Mouse (Mus musculus) gastrocnemius, postnatal 14 days (tissue): ENCODE data around the gene Tmem8b. TPM values are rescaled to one million over a fixed set of nuclear protein-coding genes. Genes with fewer than 3 reads are reported as not detected.

Source experiments
- DNase-seq: peaks from one replicate; pipeline ENCODE4 v3.0.0; 2021; ENCODE audit warnings: mixed read lengths
- intact Hi-C: fragments of 180-260 bp; cut with DNase I; formaldehyde crosslinking; loops from one replicate; pipeline ENCODE4 v1.15.1; 2025; ENCODE audit warnings: low total_unique reads
- total RNA-seq, 2 experiments: library from RNA; stranded (reverse); gene quantifications; 2 replicates each; pipeline ENCODE4 v1.2.3; 2021

Gene Tmem8b
- total RNA-seq, 2 experiments from 2014 or later: 8.2 to 9.7 TPM

DNA sequence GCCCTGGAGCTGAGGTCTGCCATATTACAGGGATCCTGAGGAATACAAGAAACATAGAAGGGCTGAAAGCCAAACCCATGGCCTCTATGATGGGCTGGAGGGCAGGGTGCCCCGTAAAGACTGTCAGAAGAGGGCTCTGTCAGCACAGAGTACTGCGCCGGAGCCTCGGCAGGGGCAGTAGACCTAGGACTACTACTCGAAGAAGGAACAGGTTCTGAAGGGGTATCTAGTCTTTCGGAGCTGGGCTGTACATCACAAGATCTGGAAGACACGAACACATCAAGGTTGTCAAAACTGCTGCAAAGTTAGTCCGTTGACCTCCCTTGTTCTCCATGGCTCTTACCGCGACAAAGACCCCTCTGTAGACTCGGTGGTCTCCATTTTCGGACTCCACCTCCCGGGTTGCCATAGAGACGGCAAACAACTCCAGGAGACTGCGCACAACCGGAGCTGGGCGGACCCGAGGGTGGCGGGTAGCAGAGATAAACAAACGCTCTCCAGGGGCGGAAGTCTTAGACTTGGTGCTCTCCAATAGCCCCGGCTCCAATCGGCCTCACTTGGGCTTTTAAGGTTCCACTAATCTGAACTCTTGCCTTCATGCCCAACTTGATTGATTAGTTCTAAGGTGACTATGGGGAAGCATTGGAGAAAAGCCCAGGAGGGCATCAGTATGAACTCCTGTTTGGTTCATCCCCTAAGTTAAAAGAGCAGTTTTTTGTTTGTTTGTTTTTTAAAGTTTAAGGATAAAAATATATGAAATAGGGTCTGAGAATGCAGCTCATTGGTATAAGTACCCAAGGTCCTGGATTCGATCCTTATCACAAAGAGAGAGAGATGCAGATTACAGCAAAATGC is 15.4 kb upstream of the Tmem8b start, which contains the start of gene Spag8:
Gene Spag8, minus strand, starts transcription at position 434 of the 855 bp plus-strand sequence.
- intact Hi-C loops: no loop called here
- DNase-seq: no peak

DNA sequence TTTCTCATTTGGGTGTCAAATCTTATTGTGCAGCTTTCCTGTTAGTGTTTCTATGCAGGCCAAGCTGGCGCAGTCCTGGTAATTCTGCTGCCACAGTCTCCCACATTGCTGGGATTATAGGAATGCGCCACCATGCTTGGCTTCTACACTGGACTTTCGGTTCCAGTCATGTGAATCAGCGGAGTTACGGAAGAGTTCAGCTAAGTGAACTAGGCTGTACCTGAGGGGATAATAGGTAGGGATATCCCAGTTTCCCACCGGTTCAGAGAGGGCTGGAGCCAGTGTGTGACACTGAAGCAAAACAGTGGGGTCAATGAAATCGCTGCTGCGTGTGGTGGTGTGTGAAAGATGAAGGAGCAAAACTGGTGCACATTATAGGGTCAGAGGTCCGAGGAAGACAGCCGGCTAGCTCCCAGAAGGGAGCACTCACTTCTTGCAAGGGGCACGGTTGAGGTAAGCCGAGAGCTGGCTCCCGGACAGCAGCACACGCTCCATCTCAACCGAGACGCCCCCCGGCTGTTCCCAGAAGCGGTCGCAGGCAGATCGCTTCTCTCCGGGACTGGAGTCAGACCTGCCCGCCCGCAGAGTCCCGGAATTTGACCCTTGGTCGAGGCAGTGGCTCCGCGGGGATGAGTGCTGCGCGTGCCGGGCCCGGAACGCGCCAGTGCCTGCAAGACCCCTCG is 13.0 kb upstream of the Tmem8b start:
- intact Hi-C loops: no loop called here

DNA sequence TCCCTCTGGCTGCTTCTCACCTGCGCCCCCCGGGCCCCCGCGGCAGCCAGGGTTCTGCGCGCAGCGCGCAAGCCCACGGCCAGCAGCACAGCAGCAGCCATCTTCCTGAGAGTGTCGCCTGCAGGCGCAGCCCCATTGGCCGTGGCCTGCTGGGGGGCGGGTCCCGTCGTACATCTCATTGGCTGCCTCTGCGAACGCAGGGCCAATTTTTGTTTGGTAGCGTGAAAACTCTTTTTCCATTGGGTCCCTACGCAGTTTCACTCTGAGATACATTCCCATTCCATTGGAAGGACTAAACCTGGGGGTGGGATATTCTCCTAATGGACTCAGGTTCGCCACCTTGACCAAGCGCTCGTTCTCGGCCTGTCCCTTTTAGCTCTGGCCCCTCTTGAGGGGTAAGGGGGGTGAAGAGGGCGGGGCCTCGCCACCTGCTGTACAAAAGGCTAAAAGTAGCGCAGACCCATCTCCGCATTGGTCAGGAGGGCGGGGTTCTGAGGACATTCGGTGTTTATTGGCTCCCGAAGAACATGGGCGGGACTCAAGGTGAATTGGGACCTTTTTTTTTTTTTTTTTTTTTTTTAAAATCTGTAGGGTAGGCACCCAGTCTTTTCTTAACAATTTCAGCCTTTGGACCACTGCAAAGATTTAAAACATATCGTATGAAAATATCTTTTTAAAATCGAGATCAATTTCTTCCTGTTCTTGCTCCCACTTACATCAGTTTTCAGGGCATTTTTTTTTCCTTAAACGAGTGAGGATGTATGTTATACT is 12.2 kb upstream of the Tmem8b start, which contains the start of gene Hint2:
Gene Hint2, minus strand, starts transcription at position 128 of the 771 bp plus-strand sequence.
- DNase-seq: peak; percentile 94
- intact Hi-C loops: no loop called here

More for the DNA sequence above, 13.0 kb upstream of the Tmem8b start:
- no peak for DNase-seq

DNA sequence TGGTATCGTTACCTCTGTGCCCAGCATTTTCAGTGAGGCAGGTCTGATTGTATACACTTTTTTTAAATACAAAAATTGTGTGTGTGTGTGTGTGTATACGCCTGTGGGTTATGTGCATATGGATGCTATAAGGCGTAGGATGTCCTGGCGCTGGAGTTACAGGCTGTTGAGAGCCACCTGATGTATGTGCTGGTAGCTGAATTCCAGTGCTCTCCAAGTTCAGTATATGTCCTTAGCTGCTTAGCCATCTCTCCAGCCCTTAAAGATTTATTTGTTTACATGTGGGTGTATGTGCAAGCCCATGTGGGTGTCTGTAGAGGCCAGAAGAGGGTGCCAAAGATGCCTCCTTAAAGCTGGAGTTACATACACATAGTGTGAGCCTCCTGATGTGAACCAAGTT is 11.6 kb upstream of the Tmem8b start:
- DNase-seq: no peak
- intact Hi-C loops: no loop called here

DNA sequence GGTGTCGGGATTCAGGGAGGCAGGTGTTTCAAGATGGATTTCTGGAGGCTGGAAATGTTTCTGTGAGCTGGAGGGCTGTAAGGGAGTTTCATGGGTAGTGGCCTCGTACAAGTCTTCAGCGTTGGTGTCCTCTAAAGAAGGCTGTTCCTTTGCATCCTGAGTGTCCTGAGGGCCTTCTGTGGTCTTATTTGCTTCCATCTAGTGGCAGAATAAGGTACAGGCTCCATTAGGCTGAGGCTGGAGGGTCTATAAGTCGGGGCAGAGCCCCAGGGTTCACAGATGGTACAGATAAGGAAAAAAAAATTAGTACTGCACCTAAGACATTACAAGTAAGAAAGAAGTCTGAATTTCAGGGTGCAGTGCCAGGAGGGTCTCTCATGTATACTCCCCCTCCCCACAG is 2.4 kb upstream of the Tmem8b start:
- DNase-seq: no peak
- intact Hi-C loops: loop anchor here (5.0 kb wide), 1 partner anchor 34 kb away; the partner anchor contains the start of gene Npr2

DNA sequence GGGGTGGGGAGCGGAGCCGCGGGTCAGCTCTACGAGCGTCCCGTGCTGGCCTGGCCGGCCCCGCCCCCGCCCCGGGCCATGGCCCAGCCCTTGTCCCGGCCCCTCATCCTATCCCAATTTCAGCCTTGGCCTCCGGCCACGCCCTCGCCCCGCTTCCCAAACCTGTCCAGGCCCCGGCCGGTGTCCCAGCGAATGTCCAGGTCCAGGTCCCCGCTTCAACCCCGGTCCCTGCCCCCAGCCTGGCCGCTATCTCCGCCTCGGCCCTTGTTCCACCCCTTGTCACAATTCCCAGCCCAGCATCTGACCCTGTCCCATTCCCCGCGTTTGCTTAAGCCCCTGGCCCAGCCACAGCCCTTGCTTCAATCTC is 640 bp downstream of the Tmem8b start:
- DNase-seq: peak; percentile 73
- intact Hi-C loops: loop anchor here (5.0 kb wide), 1 partner anchor 37 kb away; the partner anchor contains the start of gene Npr2

DNA sequence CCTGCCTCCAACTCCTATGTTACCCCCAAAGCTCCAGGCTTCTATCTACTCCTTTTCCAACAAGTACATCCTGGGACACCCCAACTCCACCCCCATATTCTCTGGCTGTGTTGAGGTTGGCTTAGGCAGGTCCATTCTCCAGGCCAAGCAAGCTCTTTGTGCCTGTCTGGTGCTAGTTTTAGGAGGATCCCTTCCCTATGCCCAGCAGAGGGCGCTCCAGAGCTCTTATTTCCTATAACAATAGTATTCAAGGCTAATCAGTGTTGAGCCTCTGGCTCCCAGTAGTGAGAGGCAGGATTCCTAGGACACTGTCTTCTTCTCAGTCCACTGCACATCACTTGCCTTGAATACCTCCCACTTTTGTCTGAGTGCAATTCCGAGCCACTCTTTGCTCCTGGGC is 3.3 kb downstream of the Tmem8b start:
- intact Hi-C loops: loop anchor here (5.0 kb wide), 1 partner anchor 40 kb away; the partner anchor contains the start of gene Olfr71
- peak; percentile 87 for DNase-seq

DNA sequence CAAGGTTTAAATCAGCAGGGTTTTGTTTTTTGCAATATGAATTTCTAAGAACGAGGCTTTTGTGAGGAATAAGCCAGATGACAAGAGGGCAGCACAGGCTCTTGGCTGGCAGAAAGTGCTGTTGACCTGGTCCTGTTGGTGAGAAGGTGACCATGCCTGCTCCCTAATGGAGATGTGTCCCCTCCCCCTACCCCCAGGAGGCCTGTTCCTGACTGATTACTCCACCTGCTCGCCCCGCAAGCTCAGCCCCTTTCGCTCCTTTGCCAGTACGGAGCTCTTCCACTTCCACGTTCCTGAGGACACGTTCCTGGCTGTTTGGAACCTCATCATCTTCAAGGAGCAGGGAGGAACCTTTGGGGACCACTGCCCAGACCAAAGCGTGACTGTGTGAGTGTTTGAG is 4.9 kb downstream of the Tmem8b start:
- DNase-seq: no peak
- intact Hi-C loops: loop anchor here (5.0 kb wide), 1 partner anchor 39 kb away; the partner anchor contains the start of gene Olfr71

DNA sequence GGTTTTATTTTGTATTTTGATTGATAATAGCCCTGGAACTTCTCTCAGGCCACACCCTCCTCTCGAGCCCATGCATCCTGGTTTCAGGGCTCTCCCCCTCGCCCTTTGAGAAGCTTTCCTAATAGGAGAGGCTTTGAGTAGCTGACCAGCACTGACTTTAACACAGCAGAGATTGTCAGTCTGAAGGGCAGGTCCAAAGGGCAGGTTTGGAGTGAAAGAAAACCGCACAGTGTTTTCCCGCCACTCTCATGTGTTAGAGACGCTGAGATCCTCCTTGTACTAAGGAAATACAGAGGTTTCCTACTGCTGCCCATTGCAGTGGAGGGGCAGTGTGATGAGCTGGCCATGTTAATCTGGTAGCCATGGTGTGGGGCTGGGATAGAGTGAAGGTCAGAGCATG is 6.2 kb downstream of the Tmem8b start:
- intact Hi-C loops: loop anchor here (5.0 kb wide), 1 partner anchor 37 kb away; the partner anchor contains the start of gene Olfr71
- no peak for DNase-seq

DNA sequence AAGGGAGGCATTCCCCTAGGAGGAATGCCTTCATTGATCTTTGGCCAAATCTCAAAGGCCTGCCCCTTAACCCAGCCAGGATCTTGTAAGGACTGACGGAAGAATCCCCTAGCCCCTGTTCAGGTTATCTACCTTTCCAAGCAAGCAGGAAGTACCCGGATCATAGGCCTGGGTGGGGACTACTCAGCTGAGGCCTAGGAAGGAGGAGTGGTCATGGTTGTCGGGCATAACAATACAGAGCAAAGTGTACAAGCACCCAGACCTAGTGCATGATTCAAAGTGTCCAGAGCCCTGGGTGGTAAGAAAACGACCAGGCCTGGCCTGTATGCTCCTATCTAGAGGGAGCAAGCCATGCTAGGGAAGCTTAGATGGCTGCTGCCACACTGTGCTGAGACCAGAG is 6.8 kb downstream of the Tmem8b start:
- no peak for DNase-seq
- intact Hi-C loops: no loop called here

DNA sequence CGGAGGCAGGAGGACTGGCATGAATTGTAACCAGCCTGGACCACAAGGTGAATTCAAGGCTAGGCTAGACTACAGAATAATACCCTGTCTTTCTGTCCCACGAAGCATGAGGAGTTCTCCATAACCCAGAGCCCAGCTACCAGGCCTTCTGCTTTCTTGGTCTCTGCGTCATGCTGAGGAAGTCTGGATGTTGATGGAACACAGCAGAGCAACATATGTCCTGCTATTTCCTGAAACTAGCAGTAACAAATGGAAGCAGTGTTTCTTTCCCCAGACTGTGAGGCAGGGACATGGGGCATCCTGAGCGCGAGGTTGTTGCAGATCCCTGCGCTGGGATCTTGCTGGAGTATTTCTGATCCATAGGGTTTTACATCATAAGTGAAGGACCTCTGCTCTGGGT is 9.8 kb downstream of the Tmem8b start:
- no peak for DNase-seq
- intact Hi-C loops: no loop called here

DNA sequence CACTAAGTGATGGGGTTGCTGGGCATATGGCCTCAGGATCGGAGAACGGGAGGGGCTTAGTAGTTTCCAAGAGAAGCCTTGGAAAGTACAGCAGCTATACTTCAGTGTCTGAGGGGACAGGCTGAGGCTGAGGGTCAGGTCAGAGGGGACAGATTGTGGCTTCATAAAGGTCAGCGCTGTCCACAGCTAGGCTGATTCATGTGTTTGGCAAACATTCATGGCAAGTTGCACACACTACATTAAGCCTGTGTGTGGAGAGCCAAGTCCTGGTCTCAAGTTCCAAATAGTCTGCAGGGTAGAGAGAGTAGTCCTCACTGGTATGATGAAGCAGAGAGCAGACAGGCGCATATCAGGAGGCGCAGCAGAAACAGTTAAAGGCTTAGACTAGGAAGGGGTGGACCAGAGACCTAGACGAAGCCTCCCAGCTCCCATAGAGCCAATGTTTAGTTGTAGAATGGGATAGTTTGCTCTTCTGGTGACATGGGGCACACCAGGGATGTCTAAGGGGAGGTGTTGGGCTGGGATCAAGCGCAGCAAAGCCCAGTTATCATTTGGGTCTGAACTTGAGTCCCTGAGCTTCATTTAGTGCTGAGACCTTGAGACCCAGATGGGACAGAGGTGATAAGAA is 10.8 kb downstream of the Tmem8b start:
- intact Hi-C loops: no loop called here
- DNase-seq: peak; percentile 64

DNA sequence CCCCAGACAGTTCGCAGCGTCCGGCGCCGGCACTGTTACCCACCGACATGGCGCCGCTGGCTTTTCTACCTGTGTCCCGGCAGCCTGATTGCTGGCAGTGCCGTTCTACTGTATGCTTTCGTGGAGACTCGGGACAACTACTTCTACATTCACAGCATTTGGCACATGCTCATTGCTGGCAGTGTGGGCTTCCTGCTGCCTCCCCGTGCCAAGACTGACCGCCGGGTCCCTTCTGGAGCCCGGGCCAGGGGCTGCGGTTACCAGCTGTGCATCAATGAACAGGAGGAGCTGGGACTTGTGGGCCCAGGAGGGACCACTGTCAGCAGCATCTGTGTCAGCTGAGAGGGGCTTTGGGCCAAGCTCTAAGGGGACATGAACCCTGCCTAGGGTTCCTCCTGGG is 21.2 kb downstream of the Tmem8b start:
- no peak for DNase-seq
- intact Hi-C loops: no loop called here

DNA sequence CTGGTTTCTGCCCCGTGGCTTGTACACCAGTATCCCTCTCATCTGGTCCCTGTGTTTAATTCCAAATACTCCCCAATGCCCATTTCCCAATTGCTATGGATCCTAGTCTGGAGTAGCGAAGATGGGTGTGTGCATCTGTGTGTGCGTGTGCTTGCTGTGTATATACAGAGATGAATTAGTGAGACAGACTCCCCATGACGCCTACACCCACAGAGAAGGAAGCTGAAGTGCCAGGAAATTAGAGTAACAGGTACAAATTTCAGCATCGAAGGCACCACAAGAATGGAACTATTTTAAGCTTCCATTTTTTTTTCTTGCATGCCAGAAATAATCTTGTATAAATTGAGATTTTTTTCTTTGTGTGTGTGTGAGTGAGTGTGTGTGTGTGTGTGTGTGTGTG is 22.3 kb downstream of the Tmem8b start:
- DNase-seq: no peak
- intact Hi-C loops: no loop called here

DNA sequence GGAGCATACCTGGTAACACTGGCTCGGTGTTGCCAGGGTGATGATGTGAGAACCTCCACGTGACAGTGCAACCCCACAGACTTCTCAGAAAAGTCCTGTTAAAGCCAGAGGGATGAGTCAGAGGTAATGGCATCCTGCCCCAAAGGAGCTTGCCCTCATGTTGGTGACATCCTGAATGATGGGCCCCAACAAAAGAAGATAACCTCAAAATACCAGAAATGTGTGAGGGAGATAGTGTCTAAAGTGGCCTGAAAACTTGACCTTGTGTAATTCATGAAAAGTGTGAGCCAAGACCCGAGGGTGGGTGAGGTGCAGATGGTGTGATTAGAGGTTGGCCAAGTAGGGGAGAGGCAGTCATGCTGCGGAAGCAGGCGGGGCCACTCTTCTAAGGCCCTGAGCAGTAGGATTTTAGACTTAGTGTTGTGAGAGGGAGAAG is 25.1 kb downstream of the Tmem8b start:
- intact Hi-C loops: no loop called here
- peak; percentile 28 for DNase-seq

DNA sequence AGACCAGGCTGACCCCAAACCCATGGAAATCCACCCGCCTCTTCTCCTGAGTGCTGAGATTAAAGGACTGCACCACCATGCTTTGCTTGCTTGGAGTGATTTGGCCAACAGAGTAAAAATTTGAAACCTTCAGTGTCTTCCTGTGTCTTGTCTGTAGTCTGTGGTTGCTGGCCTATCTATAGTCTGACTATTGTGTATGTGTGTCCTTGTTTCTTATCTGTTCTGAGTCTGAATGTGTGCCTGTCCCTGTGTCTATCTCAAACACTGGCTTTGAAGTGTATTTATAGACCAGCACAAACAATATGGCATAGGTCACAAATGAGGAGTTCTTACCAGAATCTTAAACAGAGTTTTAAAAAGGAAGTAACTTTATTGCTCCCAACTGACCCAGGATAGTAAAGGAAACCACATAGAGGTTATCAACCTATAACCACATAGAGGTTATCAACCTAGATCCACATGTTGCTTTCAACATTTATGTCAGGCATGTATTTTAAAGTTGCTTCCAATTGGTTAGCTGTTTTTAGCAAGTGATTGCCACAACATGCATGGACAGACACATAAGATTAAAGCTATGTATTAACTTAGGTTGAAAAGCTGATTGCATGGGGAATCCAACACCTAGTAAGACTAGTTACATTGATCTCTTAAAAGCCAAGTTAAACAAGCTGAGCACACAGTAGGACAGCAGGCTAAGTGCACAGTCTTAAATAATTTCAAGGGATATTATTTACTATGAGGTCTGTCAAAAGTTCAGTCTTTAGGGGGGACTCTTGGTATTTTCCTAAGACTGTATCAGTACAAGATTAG is 25.9 kb downstream of the Tmem8b start:
- DNase-seq: no peak
- intact Hi-C loops: no loop called here

DNA sequence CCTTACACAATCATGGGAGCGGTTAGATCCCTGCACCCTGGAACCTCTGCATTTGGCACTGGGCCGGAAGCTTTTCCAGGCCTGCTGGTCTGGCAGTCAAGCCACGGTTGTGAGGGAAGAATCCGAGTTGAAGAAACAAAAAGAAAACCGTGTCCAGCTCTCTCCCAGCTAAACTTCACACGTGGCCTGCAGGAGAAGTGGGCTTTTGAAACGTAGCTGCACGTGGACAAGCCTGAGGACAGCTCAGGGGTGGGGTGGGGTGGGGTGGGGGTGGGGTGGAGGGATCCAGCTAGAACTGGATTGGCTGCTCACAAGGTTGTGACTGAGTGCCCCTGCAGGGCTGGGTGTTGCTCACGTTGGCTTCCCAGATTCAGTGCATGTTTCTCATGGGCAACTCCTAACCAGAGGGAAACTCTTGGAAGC is 26.5 kb downstream of the Tmem8b start:
- intact Hi-C loops: no loop called here
- DNase-seq: peak; percentile 76

DNA sequence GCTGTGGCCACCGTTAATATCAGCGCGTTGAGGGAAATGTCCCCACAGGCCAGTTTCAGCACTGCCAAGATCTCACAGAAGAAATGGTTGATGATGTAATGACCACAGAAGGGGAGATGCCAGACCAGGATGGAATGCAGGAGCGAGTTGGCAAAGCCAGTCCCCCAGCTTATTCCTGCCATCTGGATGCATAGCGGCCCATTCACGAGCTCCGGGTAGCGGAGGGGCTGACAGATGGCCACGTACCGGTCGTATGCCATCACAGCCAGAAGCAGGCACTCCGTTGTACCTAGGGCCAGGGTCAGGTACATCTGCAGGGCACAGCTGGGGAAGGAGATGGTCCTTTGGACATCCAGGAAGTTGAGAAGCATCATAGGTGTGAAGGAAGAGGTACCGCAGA is 27.8 kb downstream of the Tmem8b start:
- intact Hi-C loops: no loop called here
- no peak for DNase-seq
